Mouse (Mus musculus) forebrain, embryonic 15.5 days (tissue): ENCODE results near the gene Olfr209. TPM values are rescaled to one million over a fixed set of nuclear protein-coding genes. Genes with fewer than 3 reads are reported as not detected.

ENCODE experiments used
- ATAC-seq: fragments of 200-750 bp; cut with Nextera tagmentation; replicated peaks from 2 replicates; pipeline ENCODE4 v1.8.0; 2017; ENCODE audit warnings: mild to moderate bottlenecking, moderate TSS enrichment, moderate library complexity
- H3K27ac ChIP-seq: fragments of 300-500 bp; sonication (generic); replicated peaks from 2 replicates; pipeline ENCODE4 v1.5.1; 2015; ENCODE audit warnings: mild to moderate bottlenecking, inconsistent platforms
- H3K27me3 ChIP-seq: fragments of 300-500 bp; sonication (generic); 2 replicates; pipeline ENCODE4 v1.6.1; 2015; ENCODE audit warnings: inconsistent platforms
- H3K36me3 ChIP-seq: fragments of 300-500 bp; sonication (generic); 2 replicates; pipeline ENCODE4 v1.6.1; 2015; ENCODE audit warnings: mild to moderate bottlenecking, inconsistent platforms
- H3K4me1 ChIP-seq: fragments of 300-500 bp; sonication (generic); 2 replicates; pipeline ENCODE4 v1.6.1; 2015; ENCODE audit warnings: inconsistent platforms
- H3K4me2 ChIP-seq: fragments of 300-500 bp; sonication (generic); replicated peaks from 2 replicates; pipeline ENCODE4 v1.6.1; 2015; ENCODE audit warnings: mild to moderate bottlenecking, inconsistent platforms
- H3K4me3 ChIP-seq: fragments of 300-500 bp; sonication (generic); 2 replicates; pipeline ENCODE4 v1.5.1; 2015; ENCODE audit warnings: mild to moderate bottlenecking, inconsistent platforms
- H3K9ac ChIP-seq: fragments of 300-500 bp; sonication (generic); replicated peaks from 2 replicates; pipeline ENCODE4 v1.6.1; 2015; ENCODE audit warnings: mild to moderate bottlenecking, inconsistent platforms
- H3K9me3 ChIP-seq: fragments of 300-500 bp; sonication (generic); 2 replicates; pipeline ENCODE4 v1.6.1; 2016; ENCODE audit warnings: inconsistent platforms
- polyA plus RNA-seq: library from polyadenylated mRNA; unstranded; fragments of >200 nt; fragmentation: Nextera tagmentation; extraction: Ambion mirVana; gene quantifications from 2 replicates; pipeline ENCODE4 v1.2.1, GENCODE M21; 2015

Gene Olfr209
- polyA plus RNA-seq, 1 experiment from 2014 or later: not detected

DNA sequence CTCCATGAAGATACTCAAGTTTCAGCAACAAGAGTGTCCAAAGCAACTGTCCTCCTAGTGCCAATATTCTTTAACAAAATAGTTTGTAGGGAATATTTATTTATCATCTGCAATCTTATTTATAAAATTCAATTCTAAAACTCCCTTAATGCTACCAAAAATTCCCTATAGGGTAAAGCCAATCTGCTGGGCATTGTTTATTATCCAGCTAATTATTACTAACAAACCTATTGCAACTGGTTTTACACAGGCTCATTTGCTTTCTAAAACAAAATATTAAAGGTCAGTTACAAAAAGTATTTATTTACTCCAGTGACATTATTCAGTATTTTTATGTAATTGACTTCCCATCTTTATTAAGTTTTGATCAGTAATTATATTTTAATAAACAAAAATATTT lies 45.6 kb downstream of the Olfr209 start, which contains the start of gene Olfr204:
Olfr204 (minus strand) TSS at position 101 of the 400 bp plus-strand sequence.
- Histone ChIP-seq H3K9ac (no peak within 1 kb of the TSS), H3K4me1 (no peaks in the 10 kb centered on the region), H3K27me3 (no peaks in the 10 kb centered on the region), H3K4me2 (no peak within 1 kb of the TSS), H3K9me3 (no peaks in the 10 kb centered on the region), H3K36me3 (no peaks in the 10 kb centered on the region), H3K27ac (no peak within 1 kb of the TSS), H3K4me3 (no peak within 1 kb of the TSS)
- no peak for ATAC-seq

Other genes with a start within 250 kb of the Olfr209 start
- gene Olfr194, start 242.9 kb downstream of the Olfr209 start, polyA plus RNA-seq: not detected in 2 replicates
- gene Olfr195, start 216.9 kb downstream of the Olfr209 start, polyA plus RNA-seq: not detected in 2 replicates
- not detected in 2 replicates for gene Olfr196, start 193.5 kb downstream of the Olfr209 start, polyA plus RNA-seq
- gene Olfr198, start 160.5 kb downstream of the Olfr209 start, polyA plus RNA-seq: not detected in 2 replicates
- not detected in 2 replicates for gene Olfr199, start 144.2 kb downstream of the Olfr209 start, polyA plus RNA-seq
- gene Olfr201, start 91.4 kb downstream of the Olfr209 start, polyA plus RNA-seq: not detected in 2 replicates
- gene Olfr202, start 77.2 kb downstream of the Olfr209 start, polyA plus RNA-seq: not detected in 2 replicates
- gene Olfr203, start 65.1 kb downstream of the Olfr209 start, polyA plus RNA-seq: not detected in 2 replicates
- not detected in 2 replicates for gene Olfr204, start 45.7 kb downstream of the Olfr209 start, polyA plus RNA-seq
- not detected in 2 replicates for gene Olfr205, start 32.9 kb downstream of the Olfr209 start, polyA plus RNA-seq
- not detected in 2 replicates for gene Olfr206, start 14.7 kb downstream of the Olfr209 start, polyA plus RNA-seq
- 0.06 TPM in 1 of 2 replicates, not detected in the other for gene Gabrr3, start 43.3 kb upstream of the Olfr209 start, polyA plus RNA-seq
- 13.2 and 13.3 TPM in 2 replicates for gene Riox2, start 107.8 kb upstream of the Olfr209 start, polyA plus RNA-seq
- 2.2 and 2.3 TPM in 2 replicates for gene Crybg3, start 237.0 kb upstream of the Olfr209 start, polyA plus RNA-seq